Mouse (Mus musculus) myocyte (in vitro differentiated cells): ENCODE results near the gene Aff4. TPM values are rescaled to one million over a fixed set of nuclear protein-coding genes. Genes with fewer than 3 reads are reported as not detected.

Experiments used
- H3K27me3 ChIP-seq: one replicate; pipeline ENCODE4 v1.6.1; 2011; ENCODE audit not compliant: control insufficient read depth, insufficient read depth, insufficient read length
- H3K36me3 ChIP-seq: one replicate; pipeline ENCODE4 v1.6.1; 2011; ENCODE audit not compliant: control insufficient read depth, insufficient read depth
- H3K4me2 ChIP-seq: one replicate; pipeline ENCODE4 v1.6.1; 2011; ENCODE audit warnings: low read depth, control low read depth
- H3K4me3 ChIP-seq: one replicate; pipeline ENCODE4 v1.5.1; 2011; ENCODE audit warnings: mild to moderate bottlenecking, control low read depth, moderate library complexity
- H3K79me2 ChIP-seq: one replicate; pipeline ENCODE4 v1.6.1; 2011; ENCODE audit not compliant: control insufficient read depth, insufficient read depth
- H3ac ChIP-seq: one replicate; pipeline ENCODE4 v1.6.1; 2011; ENCODE audit not compliant: control insufficient read depth, insufficient read length
- CEBPB ChIP-seq: IDR thresholded peaks from 2 replicates; pipeline ENCODE4 v1.6.1; 2011; ENCODE audit warnings: mild to moderate bottlenecking, moderate library complexity; ENCODE audit not compliant: poor library complexity, insufficient read depth, severe bottlenecking
- E2F4 ChIP-seq: IDR thresholded peaks from one replicate; pipeline ENCODE4 v1.6.1; 2011; ENCODE audit warnings: mild to moderate bottlenecking, control low read depth, moderate library complexity; ENCODE audit not compliant: insufficient read depth
- MAX ChIP-seq: IDR thresholded peaks from one replicate; pipeline ENCODE4 v1.6.1; 2011; ENCODE audit warnings: low read depth, mild to moderate bottlenecking, control low read depth
- MYOD1 ChIP-seq, 3 experiments: IDR thresholded peaks; one replicate each; pipeline ENCODE4 v1.6.1; 2011; ENCODE audit warnings: control low read depth in 2 of 3, low read depth in 2 of 3, mild to moderate bottlenecking in 2 of 3, moderate library complexity in 1 of 3; ENCODE audit not compliant: insufficient read length in 2 of 3, control insufficient read depth in 1 of 3
- MYOG ChIP-seq, 3 experiments: IDR thresholded peaks; one replicate each; pipeline ENCODE4 v1.6.1; 2011; ENCODE audit warnings: control low read depth in 2 of 3, low read depth in 2 of 3, mild to moderate bottlenecking in 2 of 3; ENCODE audit not compliant: insufficient read length in 2 of 3, control insufficient read depth in 1 of 3, insufficient read depth in 1 of 3
- POLR2A ChIP-seq: IDR thresholded peaks from one replicate; pipeline ENCODE4 v1.6.1; 2011; ENCODE audit warnings: low read depth, mild to moderate bottlenecking, control low read depth, moderate library complexity; ENCODE audit not compliant: insufficient read length
- POLR2AphosphoS2 ChIP-seq: IDR thresholded peaks from one replicate; pipeline ENCODE4 v1.6.1; 2011; ENCODE audit warnings: low read depth, control low read depth; ENCODE audit not compliant: insufficient read length
- REST ChIP-seq: IDR thresholded peaks from one replicate; pipeline ENCODE4 v1.6.1; 2011; ENCODE audit warnings: mild to moderate bottlenecking, control low read depth, moderate library complexity; ENCODE audit not compliant: insufficient read depth, insufficient read length
- SRF ChIP-seq: IDR thresholded peaks from one replicate; pipeline ENCODE4 v1.6.1; 2011; ENCODE audit warnings: low read depth; ENCODE audit not compliant: control insufficient read depth, insufficient read length
- TCF12 ChIP-seq: IDR thresholded peaks from one replicate; pipeline ENCODE4 v1.6.1; 2011; ENCODE audit warnings: mild to moderate bottlenecking, control low read depth; ENCODE audit not compliant: poor library complexity, insufficient read depth, severe bottlenecking
- TCF3 ChIP-seq: IDR thresholded peaks from one replicate; pipeline ENCODE4 v1.6.1; 2011; ENCODE audit warnings: low read depth, control low read depth; ENCODE audit not compliant: insufficient read length
- USF1 ChIP-seq: IDR thresholded peaks from one replicate; pipeline ENCODE4 v1.6.1; 2011; ENCODE audit warnings: low read depth, mild to moderate bottlenecking, control low read depth, moderate library complexity
- polyA plus RNA-seq: library from polyadenylated mRNA; unstranded; fragments of >200 nt; fragmentation: generic; extraction: Trizol; gene quantifications from one replicate; pipeline ENCODE4 v1.2.1, GENCODE M21; 2012; ENCODE audit warnings: missing spikeins

The Aff4 gene
- polyA plus RNA-seq, 1 experiment, result 15.6 TPM

- peaks cover 43% of the 10 kb centered on the region for H3K36me3 ChIP-seq
Observed at GRCm38 (mm10) chr11:53383758-53384428, 33.3 kb downstream of the Aff4 start.

GRCm38 (mm10) chr11:53393856-53394255 is 43.2 kb downstream of the Aff4 start:
- no peak overlapping the region for H3ac ChIP-seq
- H3K79me2 ChIP-seq, result no peaks in the 10 kb centered on the region
- H3K4me2 ChIP-seq, result no peak overlapping the region
- H3K27me3 ChIP-seq, result no peaks in the 10 kb centered on the region
- no peak for TF ChIP-seq POLR2AphosphoS2
- H3K36me3 ChIP-seq, result peaks cover 40% of the 10 kb centered on the region
- no peak overlapping the region for H3K4me3 ChIP-seq

More at GRCm38 (mm10) chr11:53383758-53384428, 33.3 kb downstream of the Aff4 start:
- H3ac ChIP-seq, result no peak overlapping the region
- H3K4me2 ChIP-seq, result no peak overlapping the region
- peaks cover 23% of the 10 kb centered on the region for H3K79me2 ChIP-seq
- no peak for TF ChIP-seq MYOD1 (IDR thresholded peaks at IDR 0.05; ENCODE audit: control insufficient read depth in 1 of 3, insufficient read length in 2 of 3, low read depth in 2 of 3)
- no peak for TF ChIP-seq USF1
- no peak for TF ChIP-seq MAX
- no peak for TF ChIP-seq TCF12
- no peak for TF ChIP-seq POLR2A
- TF ChIP-seq SRF, result no peak
- no peak for TF ChIP-seq MYOG (IDR thresholded peaks at IDR 0.05; ENCODE audit: control insufficient read depth in 1 of 3, insufficient read depth in 1 of 3, insufficient read length in 2 of 3, low read depth in 2 of 3)
- no peak for TF ChIP-seq TCF3
- TF ChIP-seq E2F4, result no peak
- no peak for TF ChIP-seq REST
- TF ChIP-seq POLR2AphosphoS2, result no peak
- no peaks in the 10 kb centered on the region for H3K27me3 ChIP-seq
- no peak overlapping the region for H3K4me3 ChIP-seq

- Histone ChIP-seq H3K36me3 (peaks cover 77% of the 10 kb centered on the region), H3K4me3 (no peak overlapping the region), H3K27me3 (no peaks in the 10 kb centered on the region), H3K79me2 (no peaks in the 10 kb centered on the region), H3K4me2 (no peak overlapping the region), H3ac (no peak overlapping the region)
- TF ChIP-seq CEBPB, result no peak
- no peak for TF ChIP-seq E2F4
Observed at GRCm38 (mm10) chr11:53403638-53404037, 53.0 kb downstream of the Aff4 start.

- H3K27me3 ChIP-seq, result no peaks in the 10 kb centered on the region
- peaks cover 85% of the 10 kb centered on the region for H3K36me3 ChIP-seq
- H3K79me2 ChIP-seq, result no peaks in the 10 kb centered on the region
- no peak overlapping the region for H3K4me2 ChIP-seq
- TF ChIP-seq POLR2A (no peak), TCF3 (no peak), MYOD1 (IDR thresholded peaks at IDR 0.05; ENCODE audit: control insufficient read depth in 1 of 3, insufficient read length in 2 of 3, low read depth in 2 of 3) (no peak), MAX (no peak), E2F4 (no peak), POLR2AphosphoS2 (no peak), REST (no peak)
- H3ac ChIP-seq, result no peak overlapping the region
- H3K4me3 ChIP-seq, result no peak overlapping the region
Observed at GRCm38 (mm10) chr11:53411738-53412137, 61.1 kb downstream of the Aff4 start.

- H3K27me3 ChIP-seq, result no peaks in the 10 kb centered on the region
- H3K4me3 ChIP-seq, result no peak overlapping the region
- no peak overlapping the region for H3K4me2 ChIP-seq
- H3K36me3 ChIP-seq, result peaks cover 88% of the 10 kb centered on the region
- H3K79me2 ChIP-seq, result no peaks in the 10 kb centered on the region
- H3ac ChIP-seq, result no peak overlapping the region
- no peak for TF ChIP-seq SRF
- no peak for TF ChIP-seq TCF3
- no peak for TF ChIP-seq POLR2AphosphoS2
- TF ChIP-seq MYOD1 (IDR thresholded peaks at IDR 0.05; ENCODE audit: control insufficient read depth in 1 of 3, insufficient read length in 2 of 3, low read depth in 2 of 3), result no peak
- TF ChIP-seq MYOG (IDR thresholded peaks at IDR 0.05; ENCODE audit: control insufficient read depth in 1 of 3, insufficient read depth in 1 of 3, insufficient read length in 2 of 3, low read depth in 2 of 3), result no peak
- no peak for TF ChIP-seq POLR2A
- no peak for TF ChIP-seq MAX
- no peak for TF ChIP-seq E2F4
- no peak for TF ChIP-seq CEBPB
- no peak for TF ChIP-seq USF1
- TF ChIP-seq REST, result no peak
- TF ChIP-seq TCF12, result no peak
Observed at GRCm38 (mm10) chr11:53413871-53414270, 63.2 kb downstream of the Aff4 start.

- H3ac ChIP-seq, result no peak overlapping the region
- no peak overlapping the region for H3K4me3 ChIP-seq
- TF ChIP-seq MYOD1 (IDR thresholded peaks at IDR 0.05; ENCODE audit: control insufficient read depth in 1 of 3, insufficient read length in 2 of 3, low read depth in 2 of 3) (no peak), SRF (no peak), E2F4 (no peak), TCF3 (no peak), POLR2A (no peak), USF1 (no peak), REST (no peak), POLR2AphosphoS2 (no peak), TCF12 (no peak), MAX (no peak), CEBPB (no peak), MYOG (IDR thresholded peaks at IDR 0.05; ENCODE audit: control insufficient read depth in 1 of 3, insufficient read depth in 1 of 3, insufficient read length in 2 of 3, low read depth in 2 of 3) (no peak)
- H3K36me3 ChIP-seq, result peaks cover 77% of the 10 kb centered on the region
- H3K79me2 ChIP-seq, result no peaks in the 10 kb centered on the region
- H3K27me3 ChIP-seq, result no peaks in the 10 kb centered on the region
- H3K4me2 ChIP-seq, result no peak overlapping the region
Observed at GRCm38 (mm10) chr11:53418048-53418447, 67.4 kb downstream of the Aff4 start.
